Mouse (Mus musculus): ENCODE data around the gene Pnpla7.

DNA sequence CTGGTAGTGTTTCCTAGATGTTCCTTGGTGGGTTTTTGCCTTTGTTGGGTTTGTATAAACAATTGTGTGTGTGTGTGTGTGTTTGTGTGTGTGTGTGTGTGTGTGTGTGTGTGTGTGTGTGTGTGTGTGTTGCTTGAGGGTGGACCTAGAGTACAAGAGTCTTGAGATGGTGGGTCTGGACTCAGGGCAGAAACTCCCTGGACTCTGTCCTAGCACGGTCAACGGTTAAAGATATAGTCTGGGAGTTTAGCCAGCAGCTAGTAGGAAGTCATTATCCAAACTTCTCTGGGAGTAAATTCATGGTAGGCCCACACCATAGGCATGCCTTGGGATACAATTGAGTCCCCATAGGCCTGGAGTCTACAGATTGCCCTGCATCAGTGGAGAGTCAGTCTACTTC lies 112.0 kb downstream of the Pnpla7 start:
- TF ChIP-seq CTCF (IDR thresholded peaks at IDR 0.05; ENCODE audit: control insufficient read depth, insufficient read depth, low read length): no peak
- no peak for TF ChIP-seq POLR2A (IDR thresholded peaks at IDR 0.05; ENCODE audit: borderline replicate concordance, control insufficient read depth, low read depth, low read length)
